Mouse (Mus musculus): Measurements from ENCODE around the gene Psg20. TPM values are rescaled to one million over a fixed set of nuclear protein-coding genes. Genes with fewer than 3 reads are reported as not detected.
"Not testable (repeated sequence)": the region's sequence is repeated elsewhere in the genome, so short reads cannot be mapped to it uniquely, and the experiment has no call there.

Gene Psg20
- total RNA-seq (2021) = not detected
- long read RNA-seq, experiment 1 = 0 reads
- long read RNA-seq, experiment 2 = 0 reads

DNA sequence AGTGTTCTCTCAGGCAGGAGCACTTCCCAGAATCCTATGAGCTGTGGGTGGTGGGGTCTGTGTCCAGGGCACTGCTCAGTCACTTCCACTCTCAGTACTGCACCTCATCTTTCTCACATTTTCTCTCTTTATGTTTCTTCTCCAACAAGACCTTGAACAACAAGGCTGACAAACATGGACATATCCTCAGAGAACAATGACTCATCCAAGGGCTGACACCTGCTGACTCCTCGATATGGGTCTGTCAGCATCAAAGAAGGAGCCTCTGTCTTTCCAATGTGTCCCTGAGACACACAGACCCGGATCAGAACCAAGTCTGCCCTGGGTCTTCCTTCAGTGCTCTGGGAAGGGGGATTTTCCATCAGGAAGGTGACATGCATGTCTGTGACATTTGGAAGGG lies at the start of gene Psg20:
Psg20 (minus strand) TSS at position 101 of the 400 bp plus-strand sequence.
- no peak for DNase-seq

DNA sequence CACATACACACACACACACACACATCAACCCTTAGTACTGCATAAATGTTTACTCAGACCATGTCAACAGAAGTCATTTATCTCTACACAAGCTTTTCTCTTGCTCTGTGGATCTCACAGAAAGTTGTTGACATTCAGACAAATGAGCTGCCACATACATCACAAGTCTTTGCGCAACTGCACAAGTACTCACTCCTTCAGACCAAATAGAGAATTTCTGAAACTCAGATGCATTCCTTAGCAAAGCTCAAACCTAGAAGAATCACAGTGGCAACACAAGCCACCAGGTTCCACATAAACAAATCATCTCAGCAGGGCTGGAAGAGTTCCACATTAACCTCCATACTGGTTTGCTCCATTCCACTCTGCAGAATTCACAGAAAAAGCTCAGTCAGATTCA lies 48.5 kb upstream of the Psg20 start:
- no peak for DNase-seq

DNA sequence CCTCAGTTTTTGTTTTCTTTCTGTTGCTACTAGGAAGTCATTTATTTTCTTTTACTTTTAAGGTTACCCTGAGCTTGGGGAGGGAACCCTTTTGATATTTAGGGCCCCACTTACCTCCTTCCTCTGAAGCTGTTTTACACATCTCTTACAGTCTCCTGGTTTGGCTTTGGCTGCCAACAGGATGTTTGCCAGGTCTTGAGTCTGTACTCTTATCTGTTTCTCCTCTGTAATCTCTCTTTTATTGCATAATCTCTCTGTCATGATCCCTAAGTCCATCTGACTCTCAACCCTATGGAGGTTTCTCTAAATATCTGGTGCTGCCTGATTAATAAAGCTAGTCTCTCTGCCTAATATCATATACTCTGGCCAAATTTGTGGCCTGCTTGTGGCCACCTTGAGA lies 47.1 kb upstream of the Psg20 start:
- no peak for DNase-seq

DNA sequence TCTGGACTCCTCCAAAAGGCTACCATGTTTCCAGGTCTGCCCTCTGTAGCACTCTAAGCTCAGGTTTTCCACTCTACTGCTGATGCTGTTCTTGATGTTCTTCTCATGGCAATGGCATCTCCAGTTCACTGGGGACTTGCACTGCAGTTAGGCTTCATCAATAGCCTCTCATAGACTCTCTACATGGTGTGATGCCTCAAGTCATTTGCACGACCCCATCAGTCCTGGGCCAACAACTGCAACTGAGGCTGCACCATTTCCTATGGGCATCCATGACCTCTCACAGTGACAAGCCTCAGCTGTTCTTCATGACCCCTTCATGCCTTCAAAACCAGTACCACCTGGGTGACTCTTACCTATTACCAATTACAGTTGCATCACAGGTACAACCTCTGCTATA lies 42.4 kb upstream of the Psg20 start:
- DNase-seq = no peak

DNA sequence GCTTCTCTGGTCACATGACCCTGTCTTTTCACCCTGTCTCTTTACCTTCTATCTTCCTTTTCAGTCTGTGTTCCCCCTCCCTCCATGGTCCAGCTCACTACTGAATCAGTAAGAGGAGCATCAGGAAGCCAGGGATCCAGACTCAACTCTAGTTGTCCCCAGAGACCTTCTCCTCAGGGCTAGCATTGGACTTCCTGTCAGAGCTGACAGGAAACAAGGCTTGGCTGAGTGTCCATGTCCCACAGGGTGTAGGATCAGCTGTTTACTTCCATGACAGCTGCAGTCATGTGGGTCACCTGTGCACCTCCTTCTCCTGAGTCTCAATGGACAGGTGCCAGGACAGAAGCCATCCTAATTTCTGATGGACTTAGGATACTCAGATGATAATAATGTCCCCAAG lies 39.9 kb upstream of the Psg20 start:
- not testable (repeated sequence) for DNase-seq

DNA sequence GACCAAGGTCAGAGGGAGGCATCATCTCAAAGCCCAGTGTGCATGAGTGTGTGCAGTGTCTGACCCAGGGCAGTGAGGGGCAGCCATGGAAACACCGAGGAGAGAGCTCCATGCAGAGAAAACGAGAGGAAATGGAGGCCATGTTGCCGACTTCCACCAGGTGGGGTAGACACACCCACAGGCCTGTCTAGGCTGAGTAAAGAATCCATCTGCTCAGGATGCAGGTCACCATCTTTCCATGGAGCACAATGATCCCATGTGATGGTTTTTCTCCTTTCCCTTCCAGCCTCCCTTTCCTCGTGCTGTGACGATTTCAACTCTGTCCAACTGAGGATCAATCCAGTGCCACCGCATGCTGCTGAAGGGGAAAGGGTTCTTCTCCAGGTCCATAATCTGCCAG lies 38.0 kb upstream of the Psg20 start:
- no peak for DNase-seq

DNA sequence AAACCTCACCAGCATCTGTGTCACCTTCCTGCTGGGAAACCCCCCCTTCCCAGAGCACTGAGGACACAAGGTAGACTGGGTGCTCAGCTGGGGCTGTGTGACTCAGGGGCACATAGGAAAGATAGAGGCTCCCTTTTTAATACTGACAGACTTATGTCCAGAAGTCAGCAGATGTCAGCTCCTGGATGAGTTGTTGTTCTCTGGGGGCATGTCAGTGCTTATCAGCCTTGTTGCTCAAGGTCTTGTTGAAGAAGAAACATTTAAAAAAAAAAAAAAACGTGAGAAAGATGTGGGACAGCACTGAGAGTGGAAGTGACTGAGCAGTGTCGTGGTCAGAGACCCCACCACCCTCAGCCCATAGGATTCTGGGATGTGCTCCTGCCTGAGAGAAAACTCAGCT lies 31.8 kb upstream of the Psg20 start, which contains the start of gene Psg22:
Psg22 (plus strand) TSS at position 301 of the 400 bp plus-strand sequence.
- DNase-seq = no peak

DNA sequence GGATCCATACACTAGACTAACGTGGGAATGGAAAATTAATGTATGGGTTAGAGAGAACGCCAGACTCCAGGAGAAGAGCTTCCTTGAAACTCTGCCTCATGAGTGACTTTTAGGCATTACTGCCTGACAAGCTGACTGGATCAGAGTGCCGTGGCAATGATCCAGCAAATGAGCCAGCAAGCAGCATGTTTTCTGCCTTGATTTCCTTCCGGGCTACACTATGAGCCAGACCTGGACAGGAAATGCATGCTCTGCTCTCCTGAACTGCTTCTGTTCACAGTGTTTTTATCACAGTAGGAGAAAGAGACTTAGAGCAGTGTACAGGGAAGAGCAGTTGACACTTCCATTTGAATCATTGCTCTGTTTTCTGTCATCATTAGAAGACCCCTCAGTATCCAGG lies 29.6 kb upstream of the Psg20 start:
- DNase-seq = peak in 1 of 2 experiments; percentile 6

DNA sequence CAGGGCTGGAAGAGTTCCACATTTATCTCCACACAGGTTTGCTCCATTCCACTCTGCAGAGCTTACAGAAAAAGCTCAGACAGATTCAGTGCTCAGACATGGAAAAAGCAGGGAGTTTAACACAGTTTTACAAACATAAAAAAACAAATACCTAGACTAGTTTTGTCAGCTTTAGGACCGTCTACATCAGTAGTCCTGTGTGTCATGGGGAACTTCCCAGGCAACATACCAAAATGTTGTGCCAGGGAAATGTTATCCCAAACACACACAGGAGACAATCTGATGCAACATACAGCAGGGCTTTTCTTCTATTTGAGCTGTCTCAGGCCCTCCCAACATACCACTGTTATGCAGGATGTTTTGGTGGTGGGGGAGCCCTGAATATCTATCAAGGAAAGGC lies 24.9 kb upstream of the Psg20 start:
- DNase-seq = no peak

DNA sequence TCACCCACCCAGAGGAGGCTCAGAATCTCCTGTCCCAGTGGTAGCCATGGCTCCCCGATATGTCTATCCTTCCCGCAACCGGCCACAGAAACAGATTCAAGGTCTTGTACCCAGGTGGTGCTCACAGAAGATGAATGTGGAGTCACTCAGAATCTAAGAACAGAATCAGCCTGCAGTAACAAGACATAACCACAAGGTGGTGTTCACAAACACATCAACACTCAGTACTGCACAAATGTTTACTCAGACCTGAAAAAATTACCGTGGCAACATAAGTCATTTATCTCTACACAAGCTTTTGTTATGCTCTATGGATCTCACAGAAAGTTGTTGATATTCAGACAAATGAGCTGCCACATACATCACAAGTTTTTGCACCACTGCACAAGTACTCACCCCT lies 24.3 kb upstream of the Psg20 start:
- peak in 1 of 2 experiments; percentile 4 for DNase-seq

DNA sequence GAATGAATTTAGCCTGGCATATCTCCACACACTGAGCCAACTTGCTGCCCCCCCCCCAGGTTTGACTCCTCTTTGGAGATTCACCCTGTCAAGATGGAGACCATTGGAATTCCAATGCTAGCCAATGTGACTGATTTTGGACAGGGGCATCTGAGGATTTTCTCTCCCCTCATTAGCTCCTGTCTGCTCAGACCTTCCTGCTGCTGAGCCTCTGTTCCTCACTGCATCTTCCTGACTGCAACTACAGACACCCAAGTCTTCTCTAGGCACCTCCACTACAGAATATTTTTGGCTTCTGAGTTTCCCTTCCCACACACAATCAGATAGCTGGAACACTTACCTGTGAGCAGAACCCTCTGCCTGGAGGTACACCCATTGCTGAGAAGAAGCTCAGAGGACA lies 399 bp downstream of the Psg20 start:
- DNase-seq = no peak

DNA sequence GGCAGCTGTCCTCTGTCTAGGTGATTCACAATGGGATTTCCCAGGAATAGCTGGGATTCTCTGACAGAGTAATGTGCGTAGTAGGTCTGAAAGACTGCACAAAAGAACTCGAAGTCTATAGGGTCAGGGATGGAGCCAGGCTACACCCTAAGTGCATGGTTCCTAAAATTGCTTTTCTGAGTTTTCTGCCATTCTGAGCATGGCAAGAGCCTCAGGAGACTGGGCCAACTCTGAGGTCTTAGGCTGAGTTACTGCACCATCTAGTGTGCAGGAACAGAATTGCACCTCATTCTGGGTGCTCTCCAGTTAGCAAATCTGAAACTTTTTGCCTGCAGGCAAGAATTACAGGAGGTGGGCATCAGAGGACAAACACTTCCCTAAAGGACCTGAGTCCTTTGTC lies 6.2 kb downstream of the Psg20 start:
- peak in 1 of 2 experiments; percentile 4 for DNase-seq

DNA sequence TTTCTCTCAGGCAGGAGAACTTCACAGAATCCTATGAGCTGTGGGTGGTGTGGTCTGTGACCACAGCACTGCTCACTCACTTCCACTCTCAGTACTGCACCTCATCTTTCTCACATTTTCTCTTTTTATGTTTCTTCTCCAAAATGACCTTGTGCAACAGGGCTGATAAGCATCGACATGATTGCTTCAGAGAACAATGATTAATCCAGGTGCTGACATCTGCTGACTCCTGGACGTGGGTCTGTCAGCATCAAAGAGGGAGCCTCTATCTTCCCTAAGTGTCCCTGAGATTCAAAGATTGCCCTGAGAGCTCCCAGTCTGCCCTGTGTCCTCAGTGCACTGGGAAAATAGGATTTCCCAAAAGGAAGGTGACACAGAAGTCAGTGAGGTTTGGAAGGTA lies 29.4 kb downstream of the Psg20 start, which contains the start of gene Psg21:
Psg21 (minus strand) TSS at position 101 of the 400 bp plus-strand sequence.
- not testable (repeated sequence) for DNase-seq

DNA sequence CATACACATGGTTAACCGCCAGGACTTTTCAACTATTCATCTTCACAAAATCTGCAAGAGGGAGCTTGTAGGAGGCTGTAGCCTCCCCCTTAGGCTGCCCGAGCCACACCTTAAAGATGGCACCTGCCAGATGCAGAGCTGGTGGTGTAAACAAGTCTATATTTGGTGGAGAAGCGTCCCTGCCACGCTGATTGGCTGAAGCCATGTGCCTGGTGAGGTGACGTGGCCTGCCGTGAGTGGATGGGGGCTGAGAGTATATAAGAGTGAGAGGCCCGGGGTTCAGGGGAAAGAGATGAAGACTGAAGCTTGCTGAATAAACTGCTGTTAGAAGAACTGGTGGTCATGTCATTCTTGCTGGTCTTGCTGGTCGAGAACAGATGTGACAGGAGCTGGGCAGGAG lies 59.1 kb downstream of the Psg20 start:
- DNase-seq = not testable (repeated sequence)

Other genes starting within 250 kb of the Psg20 start
- not detected for gene Psg26, start 202.0 kb downstream of the Psg20 start, total RNA-seq (2021)
- not detected for gene Psg25, start 153.9 kb downstream of the Psg20 start, total RNA-seq (2021)
- gene Psg27, start 118.9 kb downstream of the Psg20 start, total RNA-seq (2021) = not detected
- gene Psg23, start 69.7 kb downstream of the Psg20 start, total RNA-seq (2021) = not detected
- not detected for gene Psg21, start 29.5 kb downstream of the Psg20 start, total RNA-seq (2021)
- not detected for gene Psg22, start 31.9 kb upstream of the Psg20 start, total RNA-seq (2021)
- gene Psg19, start 112.3 kb upstream of the Psg20 start, total RNA-seq (2021) = not detected
- not detected for gene Psg17, start 135.4 kb upstream of the Psg20 start, total RNA-seq (2021)
- gene Mill2, start 153.8 kb upstream of the Psg20 start, total RNA-seq (2021) = 1 to 10 TPM; 5.4 to 7.2 TPM
- 1 to 10 TPM in 1 of 2 experiments, under 1 TPM in 1; 0.56 to 1.3 TPM for gene Pglyrp1, start 185.1 kb upstream of the Psg20 start, total RNA-seq (2021)
- gene Ccdc61, start 224.2 kb upstream of the Psg20 start, total RNA-seq (2021) = 10 to 100 TPM; 11.5 to 12.1 TPM
- 1 to 10 TPM; 3.7 to 5.4 TPM for gene Nova2, start 239.7 kb upstream of the Psg20 start, total RNA-seq (2021)

Measured in adrenal gland, postnatal 36 days (tissue).